9 mouse cellular contexts compared by ENCODE assay signal in the genomic region with DNA sequence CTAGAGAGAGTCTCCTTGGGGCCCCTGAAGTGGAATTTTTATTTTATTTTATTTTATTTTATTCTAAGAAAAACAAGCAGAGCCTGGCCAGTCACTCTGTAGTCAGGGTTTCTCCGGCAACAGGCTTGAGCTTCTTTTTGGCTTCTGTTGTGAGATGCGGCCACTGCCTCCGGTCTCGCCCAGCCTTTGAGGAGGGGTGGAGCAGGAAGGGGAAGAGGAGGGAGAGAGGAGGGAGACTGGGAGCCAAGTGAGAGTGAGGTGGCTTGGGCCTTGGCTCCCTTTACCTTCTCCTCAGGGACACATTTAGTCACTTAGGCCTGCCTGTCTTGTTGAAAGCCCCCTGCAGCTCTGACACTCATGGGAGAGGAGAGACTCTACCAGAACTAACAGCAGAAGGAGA.
DNase-seq lines count a peak whose midpoint lies in the region; ATAC-seq and TF ChIP-seq lines count a peak whose summit lies in the region.
"Had no signal": no experiment of that assay in that cellular context is flagged by ENCODE, and none has a peak within 500 bp of the region (broad histone marks: within the 10 kb centered on the region; RNA-seq: fewer than 3 reads in every experiment).

No protein-coding gene starts in this region.

- 27% methylated on average over 4 of the region's 4 CpGs for WGBS in forebrain, postnatal 0 days
- WGBS in lung, embryonic 16.5 days: 66% methylated on average over 4 of the region's 4 CpGs

- DNase-seq in gastrocnemius, postnatal 14 days: peak; percentile 38
- no peak for DNase-seq in gastrocnemius, postnatal 10 days
- DNase-seq in NIH3T3 (ENCODE audit: low read depth): peak; percentile 50
- DNase-seq in forebrain, postnatal 0 days: no peak
- no peak for DNase-seq in frontal cortex, postnatal 10 days (ENCODE audit: low spot score in 2 of 2)
- no peak for DNase-seq in left cerebral cortex, postnatal 14 days (ENCODE audit: low spot score in 2 of 2)
- no peak for DNase-seq in adrenal gland, postnatal 25 days

- peak overlapping the region; percentile 58; the same call in 1 of the 2 replicates for H3K4me3 ChIP-seq in forebrain, postnatal 0 days (ENCODE audit: low read depth, low read length)
- no peak overlapping the region for H3K4me3 ChIP-seq in lung, embryonic 16.5 days (ENCODE audit: low read length)

- intact Hi-C loops in gastrocnemius, postnatal 14 days (cut with DNase I; ENCODE audit: low total_unique reads): loop anchor here (2.0 to 5.0 kb wide), 2 partner anchors 50 to 157 kb away; no protein-coding TSS in a partner anchor
- intact Hi-C loops in left cerebral cortex, postnatal 14 days (cut with DNase I): loop anchor here (5.0 to 10.0 kb wide), 3 partner anchors 60 to 160 kb away; no protein-coding TSS in a partner anchor

- no peaks in the 10 kb centered on the region for H3K9me3 ChIP-seq in forebrain, postnatal 0 days (ENCODE audit: low read length)
- H3K9me3 ChIP-seq in lung, embryonic 16.5 days (ENCODE audit: control insufficient read depth, low read length): no peaks in the 10 kb centered on the region
- H3K9me3 ChIP-seq: G1E had no signal

- peaks cover 18% of the 10 kb centered on the region; the same call in 1 of the 2 replicates for H3K4me1 ChIP-seq in forebrain, postnatal 0 days (ENCODE audit: insufficient read depth)
- H3K4me1 ChIP-seq in lung, embryonic 16.5 days (replicated peaks; ENCODE audit: control insufficient read depth, insufficient read depth, low read length): peaks cover 10% of the 10 kb centered on the region; the same call in 1 of the 2 replicates

- H3K27ac ChIP-seq in forebrain, postnatal 0 days (ENCODE audit: low read depth, low read length): no peak overlapping the region
- no peak overlapping the region for H3K27ac ChIP-seq in lung, embryonic 16.5 days (ENCODE audit: low read length)

- no peak for ATAC-seq in forebrain, postnatal 0 days
- ATAC-seq in lung, embryonic 16.5 days (ENCODE audit: low read depth): no peak

- no peaks in the 10 kb centered on the region for H3K36me3 ChIP-seq in forebrain, postnatal 0 days (ENCODE audit: insufficient read depth)
- H3K36me3 ChIP-seq in lung, embryonic 16.5 days (ENCODE audit: control insufficient read depth, insufficient read depth, low read length): no peaks in the 10 kb centered on the region
- H3K36me3 ChIP-seq: G1E had no signal

- TF ChIP-seq CTCF in forebrain, postnatal 0 days (IDR thresholded peaks at IDR 0.05; ENCODE audit: low read depth): no peak

- no peaks in the 10 kb centered on the region for H3K27me3 ChIP-seq in forebrain, postnatal 0 days (ENCODE audit: insufficient read depth, low read length)
- H3K27me3 ChIP-seq in lung, embryonic 16.5 days (ENCODE audit: control insufficient read depth, insufficient read depth, low read depth, low read length): no peaks in the 10 kb centered on the region

- 0 out of 2 replicates have a peak overlapping the region, but pooled peaks have one; percentile 68 for H3K9ac ChIP-seq in forebrain, postnatal 0 days
- no peak overlapping the region for H3K9ac ChIP-seq in lung, embryonic 16.5 days (ENCODE audit: low read length)

- peak overlapping the region; percentile 75 for H3K4me2 ChIP-seq in forebrain, postnatal 0 days (ENCODE audit: low read depth)
- H3K4me2 ChIP-seq in lung, embryonic 16.5 days (ENCODE audit: low read depth, low read length): peak overlapping the region; percentile 7; the same call in 1 of the 2 replicates

Comparison
In these comparisons a context has a peak if more than half of its experiments do, and no peak if none do; other contexts are left out.
1. DNase-seq: peak in gastrocnemius, postnatal 14 days (single experiment) and NIH3T3 (single experiment); none in gastrocnemius, postnatal 10 days (single experiment), forebrain, postnatal 0 days (single experiment), frontal cortex, postnatal 10 days (0 of 2), left cerebral cortex, postnatal 14 days (0 of 2) and adrenal gland, postnatal 25 days (single experiment).